Mouse (Mus musculus): ENCODE data around the gene Tjp1. TPM values are rescaled to one million over a fixed set of nuclear protein-coding genes. Genes with fewer than 3 reads are reported as not detected.
A peak's percentile ranks its signal among the peaks of the same experiment; 100 is the strongest.

Tjp1 gene
- 17.4 and 19.4 TPM in 2 replicates for polyA plus RNA-seq (2015; fragmentation: Nextera tagmentation; extraction: Ambion mirVana)

DNA sequence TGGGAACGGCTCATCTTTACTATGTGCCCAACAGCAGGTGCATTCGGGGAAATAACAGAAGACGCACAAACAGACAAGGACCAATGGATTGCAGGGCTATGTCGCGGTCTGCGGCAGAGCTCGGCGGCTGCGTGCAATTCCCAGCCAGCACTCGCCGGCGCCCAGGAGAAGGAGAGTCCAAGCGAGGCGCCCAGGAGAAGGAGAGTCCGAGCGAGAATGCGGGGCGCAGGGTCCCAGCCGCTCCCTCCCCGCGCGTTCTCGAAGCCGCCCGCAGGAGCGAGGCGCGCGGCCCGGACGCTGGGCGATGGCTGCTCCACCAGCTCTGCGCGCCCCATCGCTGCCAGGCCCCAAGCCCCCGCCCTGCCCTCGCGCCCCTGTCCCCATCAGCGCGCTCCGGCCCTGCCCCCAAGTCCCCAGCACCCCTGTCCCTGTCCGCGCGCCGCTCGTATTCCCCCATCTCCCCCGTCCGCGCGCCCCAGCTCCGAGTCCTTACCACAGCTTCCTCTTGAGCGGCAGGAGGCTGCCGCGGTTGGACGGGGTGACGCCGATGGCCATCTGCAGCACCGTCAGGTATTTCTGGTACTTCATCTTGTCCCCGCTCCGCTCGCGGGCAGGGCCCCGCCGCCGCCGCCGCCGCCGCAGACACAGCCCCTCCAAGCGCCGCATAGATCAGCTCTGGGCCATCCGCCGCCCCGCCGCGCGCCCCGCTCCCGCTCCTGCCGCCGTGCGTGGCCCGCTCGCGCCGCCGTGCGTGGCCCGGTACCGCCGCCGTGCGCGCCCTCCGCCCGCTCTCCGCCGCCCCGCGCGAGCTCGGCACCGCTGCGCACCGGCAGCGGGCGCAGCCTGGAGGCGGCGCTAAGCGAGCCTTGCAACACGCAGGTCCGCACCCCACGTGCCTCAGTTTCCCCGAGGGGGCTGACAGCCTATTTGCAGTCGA lies at the start of gene Tjp1:
Tjp1 (minus strand) TSS at position 711 of the 937 bp plus-strand sequence.
- H3K27me3 ChIP-seq (replicated peaks; ENCODE audit: control insufficient read depth, insufficient read depth, low read length) = peaks cover 23% of the 10 kb centered on the region
- peak within 1 kb of the TSS; percentile 65 for H3K4me3 ChIP-seq (ENCODE audit: low read length)
- no peaks in the 10 kb centered on the region for H3K9me3 ChIP-seq (ENCODE audit: control insufficient read depth, low read length)
- no peaks in the 10 kb centered on the region for H3K4me1 ChIP-seq (ENCODE audit: control insufficient read depth, insufficient read depth, low read length)
- H3K9ac ChIP-seq (ENCODE audit: low read depth, low read length) = peak within 1 kb of the TSS; percentile 67
- H3K4me2 ChIP-seq (ENCODE audit: low read depth, low read length) = peak within 1 kb of the TSS; percentile 100
- under 1% methylated on average over 110 of the region's 115 CpGs for WGBS
- H3K36me3 ChIP-seq (ENCODE audit: control insufficient read depth, insufficient read depth, low read length) = no peaks in the 10 kb centered on the region
- peak; percentile 57 for ATAC-seq
- H3K27ac ChIP-seq (ENCODE audit: low read length) = no peak within 1 kb of the TSS

DNA sequence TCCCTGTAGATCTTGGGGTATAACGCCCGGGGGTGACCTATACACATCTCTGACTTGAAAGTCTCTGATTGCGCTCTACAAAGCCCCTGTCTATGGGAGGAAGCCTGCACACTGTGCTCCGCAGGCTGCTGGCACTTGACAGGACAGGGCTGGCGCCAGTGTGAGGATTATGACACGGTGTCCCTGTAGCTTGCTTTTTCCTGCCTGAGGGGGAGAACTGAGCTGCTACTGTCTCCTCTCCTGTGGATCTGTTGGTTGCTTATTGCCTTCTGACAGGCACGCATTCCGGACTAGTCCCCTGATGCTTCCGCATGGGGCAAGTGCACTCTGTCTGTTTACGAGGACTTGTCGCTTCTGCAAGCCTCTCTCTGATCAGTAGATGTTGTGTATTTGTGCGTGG lies 49.5 kb upstream of the Tjp1 start:
- Histone ChIP-seq H3K27me3 (replicated peaks; ENCODE audit: control insufficient read depth, insufficient read depth, low read length) (no peaks in the 10 kb centered on the region), H3K9ac (ENCODE audit: low read depth, low read length) (no peak overlapping the region), H3K4me1 (ENCODE audit: control insufficient read depth, insufficient read depth, low read length) (no peaks in the 10 kb centered on the region), H3K4me2 (ENCODE audit: low read depth, low read length) (no peak overlapping the region), H3K9me3 (ENCODE audit: control insufficient read depth, low read length) (no peaks in the 10 kb centered on the region), H3K4me3 (ENCODE audit: low read length) (no peak overlapping the region), H3K36me3 (ENCODE audit: control insufficient read depth, insufficient read depth, low read length) (no peaks in the 10 kb centered on the region), H3K27ac (ENCODE audit: low read length) (no peak overlapping the region)
- ATAC-seq = no peak; the same call in 1 of the 2 replicates
- 53% methylated on average over 12 of the region's 12 CpGs for WGBS

DNA sequence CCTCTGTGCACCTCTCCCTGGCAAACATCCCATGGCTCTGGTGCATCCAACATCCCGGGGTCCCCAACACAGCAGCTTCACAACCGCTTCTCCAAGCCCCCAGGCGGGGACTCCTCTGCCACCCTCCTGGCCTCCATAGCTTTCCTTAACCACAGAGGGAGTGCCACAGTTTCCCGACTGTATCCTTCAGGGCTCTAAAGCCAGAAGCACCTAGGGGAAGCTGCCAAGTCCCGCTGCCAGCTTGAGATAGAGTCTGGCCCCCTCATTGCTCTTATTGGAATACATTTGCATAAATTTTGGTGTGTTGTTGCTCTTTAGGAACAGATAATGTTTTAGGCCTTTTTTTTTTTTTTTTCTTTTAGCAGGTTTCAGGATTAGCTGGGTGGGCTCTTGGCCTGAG lies 45.1 kb upstream of the Tjp1 start:
- no peaks in the 10 kb centered on the region for H3K4me1 ChIP-seq (ENCODE audit: control insufficient read depth, insufficient read depth, low read length)
- no peak overlapping the region for H3K4me2 ChIP-seq (ENCODE audit: low read depth, low read length)
- no peak for ATAC-seq
- no peaks in the 10 kb centered on the region for H3K27me3 ChIP-seq (replicated peaks; ENCODE audit: control insufficient read depth, insufficient read depth, low read length)
- no peak overlapping the region for H3K4me3 ChIP-seq (ENCODE audit: low read length)
- no peaks in the 10 kb centered on the region for H3K9me3 ChIP-seq (ENCODE audit: control insufficient read depth, low read length)
- 61% methylated on average over 5 of the region's 5 CpGs for WGBS
- no peak overlapping the region for H3K27ac ChIP-seq (ENCODE audit: low read length)
- no peak overlapping the region for H3K9ac ChIP-seq (ENCODE audit: low read depth, low read length)
- no peaks in the 10 kb centered on the region for H3K36me3 ChIP-seq (ENCODE audit: control insufficient read depth, insufficient read depth, low read length)

DNA sequence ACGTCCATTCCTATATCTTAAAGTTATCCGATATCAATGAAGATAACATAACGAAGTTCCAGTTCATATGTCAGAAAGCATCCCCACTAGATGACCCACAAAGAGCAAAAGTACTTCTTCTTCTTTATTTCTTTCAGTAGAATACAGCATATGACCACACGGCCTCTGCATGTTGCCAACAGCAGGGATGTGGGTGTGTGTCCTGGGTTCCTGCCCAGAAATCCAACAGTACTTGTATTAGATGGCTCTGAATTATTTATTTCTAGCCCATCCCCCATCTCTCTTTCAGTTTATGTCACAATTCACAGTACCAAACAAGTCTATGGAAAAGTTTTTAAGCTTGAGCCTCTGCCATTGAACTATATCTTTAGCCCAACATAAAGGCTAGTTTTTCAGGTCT lies 43.1 kb upstream of the Tjp1 start:
- Histone ChIP-seq H3K4me3 (ENCODE audit: low read length) (no peak overlapping the region), H3K4me2 (ENCODE audit: low read depth, low read length) (no peak overlapping the region), H3K4me1 (ENCODE audit: control insufficient read depth, insufficient read depth, low read length) (no peaks in the 10 kb centered on the region), H3K36me3 (ENCODE audit: control insufficient read depth, insufficient read depth, low read length) (no peaks in the 10 kb centered on the region), H3K27ac (ENCODE audit: low read length) (no peak overlapping the region), H3K27me3 (replicated peaks; ENCODE audit: control insufficient read depth, insufficient read depth, low read length) (no peaks in the 10 kb centered on the region), H3K9me3 (ENCODE audit: control insufficient read depth, low read length) (no peaks in the 10 kb centered on the region), H3K9ac (ENCODE audit: low read depth, low read length) (no peak overlapping the region)
- 76% methylated on average over 4 of the region's 4 CpGs for WGBS
- no peak for ATAC-seq

DNA sequence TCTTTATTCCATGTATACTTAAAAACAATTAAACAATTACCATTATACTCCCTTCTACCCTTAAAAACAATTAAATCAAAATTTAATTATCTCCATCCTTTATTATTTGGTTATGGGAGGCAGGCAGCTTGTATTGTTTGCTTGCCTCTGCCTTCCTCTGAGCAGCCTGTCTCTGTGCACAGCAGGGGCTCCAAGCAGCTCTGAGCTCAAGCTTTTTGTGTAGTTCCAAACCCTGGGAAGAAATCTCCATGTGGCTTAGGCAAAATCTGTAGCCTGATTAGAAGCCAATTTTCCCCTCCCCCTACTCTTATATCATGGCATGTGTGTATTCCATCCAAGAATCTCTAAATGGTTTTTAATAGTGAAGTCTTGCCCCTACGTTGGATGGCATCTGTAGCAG lies 28.4 kb upstream of the Tjp1 start:
- Histone ChIP-seq H3K27ac (ENCODE audit: low read length) (no peak overlapping the region), H3K9ac (ENCODE audit: low read depth, low read length) (no peak overlapping the region), H3K9me3 (ENCODE audit: control insufficient read depth, low read length) (no peaks in the 10 kb centered on the region), H3K4me2 (ENCODE audit: low read depth, low read length) (no peak overlapping the region), H3K36me3 (ENCODE audit: control insufficient read depth, insufficient read depth, low read length) (no peaks in the 10 kb centered on the region), H3K4me1 (ENCODE audit: control insufficient read depth, insufficient read depth, low read length) (no peaks in the 10 kb centered on the region), H3K4me3 (ENCODE audit: low read length) (no peak overlapping the region), H3K27me3 (replicated peaks; ENCODE audit: control insufficient read depth, insufficient read depth, low read length) (no peaks in the 10 kb centered on the region)
- no peak for ATAC-seq
- WGBS = 58% methylated on average over 1 of the region's 1 CpGs

DNA sequence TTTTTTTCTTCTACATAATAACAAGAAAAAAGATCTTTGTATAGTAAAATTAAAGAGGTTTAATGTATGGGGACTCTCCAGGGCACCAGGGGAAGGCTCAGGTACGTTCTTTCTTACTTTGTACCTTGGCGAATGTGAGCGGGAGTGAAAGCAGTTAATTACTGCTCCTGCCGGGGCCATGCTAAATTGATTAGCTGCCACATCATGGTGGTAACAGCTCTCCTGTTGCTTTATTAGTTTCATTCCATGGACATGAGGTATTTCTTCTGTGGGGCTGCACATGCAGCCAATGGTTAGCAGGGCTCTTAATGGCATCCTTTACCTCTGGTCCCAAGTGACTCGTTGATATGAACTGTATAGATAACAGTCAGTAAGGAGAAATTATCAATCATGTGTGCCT lies 18.2 kb upstream of the Tjp1 start:
- H3K9me3 ChIP-seq (ENCODE audit: control insufficient read depth, low read length) = no peaks in the 10 kb centered on the region
- H3K4me1 ChIP-seq (ENCODE audit: control insufficient read depth, insufficient read depth, low read length) = no peaks in the 10 kb centered on the region
- no peak for ATAC-seq
- WGBS = 34% methylated on average over 5 of the region's 5 CpGs
- no peak overlapping the region for H3K27ac ChIP-seq (ENCODE audit: low read length)
- H3K36me3 ChIP-seq (ENCODE audit: control insufficient read depth, insufficient read depth, low read length) = no peaks in the 10 kb centered on the region
- H3K4me3 ChIP-seq (ENCODE audit: low read length) = no peak overlapping the region
- H3K4me2 ChIP-seq (ENCODE audit: low read depth, low read length) = no peak overlapping the region
- no peak overlapping the region for H3K9ac ChIP-seq (ENCODE audit: low read depth, low read length)
- no peaks in the 10 kb centered on the region for H3K27me3 ChIP-seq (replicated peaks; ENCODE audit: control insufficient read depth, insufficient read depth, low read length)

DNA sequence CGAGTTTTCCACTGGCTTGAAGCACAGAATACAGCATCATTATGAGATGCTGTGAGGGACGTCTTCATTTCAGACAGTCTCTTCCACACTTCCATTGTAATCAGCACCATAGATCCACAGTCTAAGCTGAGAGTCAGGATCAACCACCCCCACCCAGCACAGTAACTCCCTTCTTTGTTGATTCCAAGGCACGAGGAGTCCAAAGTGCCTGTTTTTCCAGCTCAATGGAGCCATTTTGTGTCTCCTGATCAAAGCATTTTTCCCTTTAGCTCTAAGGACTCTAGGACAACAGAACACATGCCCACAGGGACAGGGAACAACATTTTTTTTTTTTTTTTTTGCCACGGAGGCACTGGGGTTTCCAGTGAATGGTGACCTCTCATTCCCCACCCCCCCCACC lies 5.1 kb upstream of the Tjp1 start:
- Histone ChIP-seq H3K9ac (ENCODE audit: low read depth, low read length) (no peak overlapping the region), H3K36me3 (ENCODE audit: control insufficient read depth, insufficient read depth, low read length) (no peaks in the 10 kb centered on the region), H3K4me3 (ENCODE audit: low read length) (no peak overlapping the region), H3K4me1 (ENCODE audit: control insufficient read depth, insufficient read depth, low read length) (no peaks in the 10 kb centered on the region), H3K9me3 (ENCODE audit: control insufficient read depth, low read length) (peaks cover 6% of the 10 kb centered on the region; the same call in 1 of the 2 replicates), H3K27ac (ENCODE audit: low read length) (no peak overlapping the region), H3K4me2 (ENCODE audit: low read depth, low read length) (no peak overlapping the region), H3K27me3 (replicated peaks; ENCODE audit: control insufficient read depth, insufficient read depth, low read length) (peaks cover 11% of the 10 kb centered on the region)
- 68% methylated on average over 4 of the region's 4 CpGs for WGBS
- ATAC-seq = no peak

DNA sequence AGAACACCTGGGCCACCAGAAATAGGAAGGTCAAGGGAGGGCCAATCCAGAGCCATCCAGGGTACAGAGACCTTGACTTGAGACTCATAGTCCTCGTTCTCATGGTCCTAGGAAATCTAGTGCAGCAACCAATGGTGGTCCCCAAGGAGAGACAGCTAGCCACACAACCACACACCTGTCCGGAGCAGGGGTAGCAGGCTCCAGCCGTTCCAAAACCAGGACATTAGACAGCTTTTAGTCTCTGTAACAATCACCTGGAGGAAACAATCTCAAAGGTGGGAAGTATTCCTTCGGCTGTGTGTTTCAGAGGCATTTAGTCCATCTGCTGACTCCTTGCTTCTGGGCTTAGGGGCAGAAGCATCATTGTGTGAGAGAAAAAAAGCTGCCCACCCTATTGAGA lies 4.5 kb downstream of the Tjp1 start:
- no peak for ATAC-seq
- H3K27me3 ChIP-seq (replicated peaks; ENCODE audit: control insufficient read depth, insufficient read depth, low read length) = peaks cover 15% of the 10 kb centered on the region
- WGBS = 94% methylated on average over 4 of the region's 4 CpGs

DNA sequence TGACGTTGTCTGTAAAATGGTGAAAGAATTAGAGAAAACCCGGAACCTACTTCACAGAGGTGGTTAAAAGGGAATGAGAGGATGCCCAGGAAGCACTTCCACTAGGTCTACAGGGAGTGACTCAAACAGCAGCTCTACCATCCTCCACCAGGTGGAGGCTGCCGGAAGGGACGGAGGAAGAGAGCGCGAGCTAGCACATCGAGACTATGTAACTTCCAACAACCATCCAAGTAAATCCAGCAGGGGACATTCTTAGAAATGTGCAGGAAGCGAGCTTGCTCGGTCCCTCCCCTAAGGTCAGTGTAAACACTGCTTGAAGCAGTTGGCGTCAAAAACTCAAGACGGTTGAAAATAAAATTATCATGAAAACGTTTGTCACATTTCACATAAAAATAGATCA lies 5.1 kb downstream of the Tjp1 start:
- no peaks in the 10 kb centered on the region for H3K36me3 ChIP-seq (ENCODE audit: control insufficient read depth, insufficient read depth, low read length)
- 63% methylated on average over 12 of the region's 12 CpGs for WGBS
- peaks cover 5% of the 10 kb centered on the region; the same call in 1 of the 2 replicates for H3K4me1 ChIP-seq (ENCODE audit: control insufficient read depth, insufficient read depth, low read length)
- no peak overlapping the region for H3K4me2 ChIP-seq (ENCODE audit: low read depth, low read length)
- no peak for ATAC-seq
- no peak overlapping the region for H3K4me3 ChIP-seq (ENCODE audit: low read length)
- no peak overlapping the region for H3K27ac ChIP-seq (ENCODE audit: low read length)
- peaks cover 9% of the 10 kb centered on the region for H3K27me3 ChIP-seq (replicated peaks; ENCODE audit: control insufficient read depth, insufficient read depth, low read length)
- H3K9ac ChIP-seq (ENCODE audit: low read depth, low read length) = no peak overlapping the region
- H3K9me3 ChIP-seq (ENCODE audit: control insufficient read depth, low read length) = no peaks in the 10 kb centered on the region

More for the DNA sequence above, 4.5 kb downstream of the Tjp1 start:
- peaks cover 5% of the 10 kb centered on the region; the same call in 1 of the 2 replicates for H3K4me1 ChIP-seq (ENCODE audit: control insufficient read depth, insufficient read depth, low read length)
- no peak overlapping the region for H3K9ac ChIP-seq (ENCODE audit: low read depth, low read length)
- H3K4me3 ChIP-seq (ENCODE audit: low read length) = no peak overlapping the region
- H3K36me3 ChIP-seq (ENCODE audit: control insufficient read depth, insufficient read depth, low read length) = no peaks in the 10 kb centered on the region
- no peak overlapping the region for H3K27ac ChIP-seq (ENCODE audit: low read length)
- H3K9me3 ChIP-seq (ENCODE audit: control insufficient read depth, low read length) = no peaks in the 10 kb centered on the region
- no peak overlapping the region for H3K4me2 ChIP-seq (ENCODE audit: low read depth, low read length)
